Mouse (Mus musculus): ENCODE measurements around the gene 2010300C02Rik.

GRCm38 (mm10) chr1:37602268-37602667 is 117.6 kb downstream of the 2010300C02Rik start:
- TF ChIP-seq CTCF (IDR thresholded peaks at IDR 0.05; ENCODE audit: extremely low read depth, insufficient read depth, low read length) (no peak), POLR2A (IDR thresholded peaks at IDR 0.05; ENCODE audit: extremely low read depth, insufficient read depth, low read length) (no peak)
